Mouse (Mus musculus): ENCODE results near the gene Cntnap5a. TPM values are rescaled to one million over a fixed set of nuclear protein-coding genes. Genes with fewer than 3 reads are reported as not detected.

Cntnap5a gene
- polyA plus RNA-seq (2015; fragmentation: Nextera tagmentation; extraction: Ambion mirVana): 0.01 TPM in 2 replicates

- Histone ChIP-seq H3K9ac (replicated peaks; ENCODE audit: low read length) (no peak within 1 kb of the TSS), H3K36me3 (ENCODE audit: insufficient read depth, low read length) (no peaks in the 10 kb centered on the region), H3K4me3 (ENCODE audit: low read length) (no peak within 1 kb of the TSS), H3K27ac (ENCODE audit: low read length) (no peak within 1 kb of the TSS), H3K4me2 (replicated peaks; ENCODE audit: low read depth, low read length) (no peak within 1 kb of the TSS), H3K27me3 (ENCODE audit: insufficient read depth, low read length) (no peaks in the 10 kb centered on the region), H3K9me3 (ENCODE audit: low read length) (no peaks in the 10 kb centered on the region), H3K4me1 (ENCODE audit: insufficient read depth, low read length) (no peaks in the 10 kb centered on the region)
- 15% methylated on average over 25 of the region's 26 CpGs for WGBS
- peak; percentile 94 for ATAC-seq (ENCODE audit: low FRiP score, low TSS enrichment)
Observed at GRCm38 (mm10) chr1:115684518-115685368, at the start of gene Cntnap5a. Gene Cntnap5a, plus strand, starts transcription at chr1:115684756.

- Histone ChIP-seq H3K4me3 (ENCODE audit: low read length) (no peak overlapping the region), H3K4me2 (replicated peaks; ENCODE audit: low read depth, low read length) (no peak overlapping the region), H3K9me3 (ENCODE audit: low read length) (no peaks in the 10 kb centered on the region), H3K9ac (replicated peaks; ENCODE audit: low read length) (no peak overlapping the region), H3K36me3 (ENCODE audit: insufficient read depth, low read length) (no peaks in the 10 kb centered on the region), H3K27ac (ENCODE audit: low read length) (no peak overlapping the region), H3K4me1 (ENCODE audit: insufficient read depth, low read length) (no peaks in the 10 kb centered on the region), H3K27me3 (ENCODE audit: insufficient read depth, low read length) (no peaks in the 10 kb centered on the region)
- WGBS: 82% methylated on average over 2 of the region's 2 CpGs
- ATAC-seq (ENCODE audit: low FRiP score, low TSS enrichment): no peak
Observed at GRCm38 (mm10) chr1:115646921-115647320, 37.6 kb upstream of the Cntnap5a start.

GRCm38 (mm10) chr1:115658343-115659064 lies 26.1 kb upstream of the Cntnap5a start:
- Histone ChIP-seq H3K4me1 (ENCODE audit: insufficient read depth, low read length) (no peaks in the 10 kb centered on the region), H3K27ac (ENCODE audit: low read length) (no peak overlapping the region), H3K36me3 (ENCODE audit: insufficient read depth, low read length) (no peaks in the 10 kb centered on the region), H3K4me2 (replicated peaks; ENCODE audit: low read depth, low read length) (no peak overlapping the region), H3K27me3 (ENCODE audit: insufficient read depth, low read length) (no peaks in the 10 kb centered on the region), H3K9ac (replicated peaks; ENCODE audit: low read length) (no peak overlapping the region), H3K4me3 (ENCODE audit: low read length) (no peak overlapping the region), H3K9me3 (ENCODE audit: low read length) (no peaks in the 10 kb centered on the region)
- ATAC-seq (ENCODE audit: low FRiP score, low TSS enrichment): no peak
- WGBS: 69% methylated on average over 5 of the region's 5 CpGs

GRCm38 (mm10) chr1:115686494-115686893 lies 1.9 kb downstream of the Cntnap5a start:
- Histone ChIP-seq H3K9me3 (ENCODE audit: low read length) (no peaks in the 10 kb centered on the region), H3K27me3 (ENCODE audit: insufficient read depth, low read length) (no peaks in the 10 kb centered on the region), H3K36me3 (ENCODE audit: insufficient read depth, low read length) (no peaks in the 10 kb centered on the region), H3K9ac (replicated peaks; ENCODE audit: low read length) (no peak overlapping the region), H3K27ac (ENCODE audit: low read length) (no peak overlapping the region), H3K4me2 (replicated peaks; ENCODE audit: low read depth, low read length) (no peak overlapping the region), H3K4me1 (ENCODE audit: insufficient read depth, low read length) (no peaks in the 10 kb centered on the region), H3K4me3 (ENCODE audit: low read length) (no peak overlapping the region)
- ATAC-seq (ENCODE audit: low FRiP score, low TSS enrichment): no peak
- 34% methylated on average over 2 of the region's 2 CpGs for WGBS

- Histone ChIP-seq H3K27me3 (ENCODE audit: insufficient read depth, low read length) (no peaks in the 10 kb centered on the region), H3K36me3 (ENCODE audit: insufficient read depth, low read length) (no peaks in the 10 kb centered on the region), H3K4me2 (replicated peaks; ENCODE audit: low read depth, low read length) (no peak overlapping the region), H3K9me3 (ENCODE audit: low read length) (no peaks in the 10 kb centered on the region), H3K9ac (replicated peaks; ENCODE audit: low read length) (no peak overlapping the region), H3K4me1 (ENCODE audit: insufficient read depth, low read length) (no peaks in the 10 kb centered on the region), H3K4me3 (ENCODE audit: low read length) (no peak overlapping the region), H3K27ac (ENCODE audit: low read length) (no peak overlapping the region)
- WGBS: 65% methylated on average over 2 of the region's 2 CpGs
- no peak for ATAC-seq (ENCODE audit: low FRiP score, low TSS enrichment)
Observed at GRCm38 (mm10) chr1:115699798-115700197, 15.2 kb downstream of the Cntnap5a start.

GRCm38 (mm10) chr1:115742556-115742955 lies 58.0 kb downstream of the Cntnap5a start:
- Histone ChIP-seq H3K27me3 (ENCODE audit: insufficient read depth, low read length) (no peaks in the 10 kb centered on the region), H3K27ac (ENCODE audit: low read length) (no peak overlapping the region), H3K4me1 (ENCODE audit: insufficient read depth, low read length) (no peaks in the 10 kb centered on the region), H3K9ac (replicated peaks; ENCODE audit: low read length) (no peak overlapping the region), H3K9me3 (ENCODE audit: low read length) (no peaks in the 10 kb centered on the region), H3K4me2 (replicated peaks; ENCODE audit: low read depth, low read length) (no peak overlapping the region), H3K36me3 (ENCODE audit: insufficient read depth, low read length) (no peaks in the 10 kb centered on the region), H3K4me3 (ENCODE audit: low read length) (no peak overlapping the region)
- whole genome bisulfite sequencing: 85% methylated on average over 5 of the region's 5 CpGs
- no peak for ATAC-seq (ENCODE audit: low FRiP score, low TSS enrichment)

GRCm38 (mm10) chr1:115745569-115745968 lies 61.0 kb downstream of the Cntnap5a start:
- no peaks in the 10 kb centered on the region for H3K27me3 ChIP-seq (ENCODE audit: insufficient read depth, low read length)
- no peaks in the 10 kb centered on the region for H3K4me1 ChIP-seq (ENCODE audit: insufficient read depth, low read length)
- no peak for ATAC-seq (ENCODE audit: low FRiP score, low TSS enrichment)
- no peaks in the 10 kb centered on the region for H3K36me3 ChIP-seq (ENCODE audit: insufficient read depth, low read length)
- H3K9ac ChIP-seq (replicated peaks; ENCODE audit: low read length): no peak overlapping the region
- no peak overlapping the region for H3K4me2 ChIP-seq (replicated peaks; ENCODE audit: low read depth, low read length)
- no peak overlapping the region for H3K27ac ChIP-seq (ENCODE audit: low read length)
- no peaks in the 10 kb centered on the region for H3K9me3 ChIP-seq (ENCODE audit: low read length)
- no peak overlapping the region for H3K4me3 ChIP-seq (ENCODE audit: low read length)

- no peak overlapping the region for H3K4me2 ChIP-seq (replicated peaks; ENCODE audit: low read depth, low read length)
- no peak for ATAC-seq (ENCODE audit: low FRiP score, low TSS enrichment)
- H3K4me1 ChIP-seq (ENCODE audit: insufficient read depth, low read length): no peaks in the 10 kb centered on the region
- no peak overlapping the region for H3K4me3 ChIP-seq (ENCODE audit: low read length)
- no peak overlapping the region for H3K27ac ChIP-seq (ENCODE audit: low read length)
- H3K9ac ChIP-seq (replicated peaks; ENCODE audit: low read length): no peak overlapping the region
- WGBS: 68% methylated on average over 5 of the region's 5 CpGs
- no peaks in the 10 kb centered on the region for H3K27me3 ChIP-seq (ENCODE audit: insufficient read depth, low read length)
- H3K36me3 ChIP-seq (ENCODE audit: insufficient read depth, low read length): no peaks in the 10 kb centered on the region
- H3K9me3 ChIP-seq (ENCODE audit: low read length): no peaks in the 10 kb centered on the region
Observed at GRCm38 (mm10) chr1:115784737-115785136, 100.2 kb downstream of the Cntnap5a start.

GRCm38 (mm10) chr1:115842591-115842990 lies 158.0 kb downstream of the Cntnap5a start:
- Histone ChIP-seq H3K9me3 (ENCODE audit: low read length) (no peaks in the 10 kb centered on the region), H3K27me3 (ENCODE audit: insufficient read depth, low read length) (no peaks in the 10 kb centered on the region), H3K36me3 (ENCODE audit: insufficient read depth, low read length) (no peaks in the 10 kb centered on the region), H3K4me3 (ENCODE audit: low read length) (no peak overlapping the region), H3K4me1 (ENCODE audit: insufficient read depth, low read length) (no peaks in the 10 kb centered on the region), H3K4me2 (replicated peaks; ENCODE audit: low read depth, low read length) (no peak overlapping the region), H3K9ac (replicated peaks; ENCODE audit: low read length) (no peak overlapping the region), H3K27ac (ENCODE audit: low read length) (no peak overlapping the region)
- 86% methylated on average over 4 of the region's 4 CpGs for WGBS
- ATAC-seq (ENCODE audit: low FRiP score, low TSS enrichment): no peak

GRCm38 (mm10) chr1:115847605-115848004 lies 163.0 kb downstream of the Cntnap5a start:
- Histone ChIP-seq H3K4me3 (ENCODE audit: low read length) (no peak overlapping the region), H3K27ac (ENCODE audit: low read length) (no peak overlapping the region), H3K27me3 (ENCODE audit: insufficient read depth, low read length) (no peaks in the 10 kb centered on the region), H3K9me3 (ENCODE audit: low read length) (no peaks in the 10 kb centered on the region), H3K9ac (replicated peaks; ENCODE audit: low read length) (no peak overlapping the region), H3K4me1 (ENCODE audit: insufficient read depth, low read length) (no peaks in the 10 kb centered on the region), H3K36me3 (ENCODE audit: insufficient read depth, low read length) (no peaks in the 10 kb centered on the region), H3K4me2 (replicated peaks; ENCODE audit: low read depth, low read length) (no peak overlapping the region)
- 70% methylated on average over 2 of the region's 2 CpGs for WGBS
- no peak for ATAC-seq (ENCODE audit: low FRiP score, low TSS enrichment)

All from kidney, embryonic 16.5 days (tissue).